Mouse (Mus musculus) urinary bladder, adult 18-20 months (tissue): ENCODE results near the gene Brinp1.
"Not testable (repeated sequence)": the region's sequence is repeated elsewhere in the genome, so short reads cannot be mapped to it uniquely, and the experiment has no call there.

Source experiments
- DNase-seq, 2 experiments: peaks; one replicate each; pipeline ENCODE4 v3.0.0; 2022; ENCODE audit warnings: low spot score in 2 of 2, mixed read lengths in 2 of 2

Brinp1 gene

DNA sequence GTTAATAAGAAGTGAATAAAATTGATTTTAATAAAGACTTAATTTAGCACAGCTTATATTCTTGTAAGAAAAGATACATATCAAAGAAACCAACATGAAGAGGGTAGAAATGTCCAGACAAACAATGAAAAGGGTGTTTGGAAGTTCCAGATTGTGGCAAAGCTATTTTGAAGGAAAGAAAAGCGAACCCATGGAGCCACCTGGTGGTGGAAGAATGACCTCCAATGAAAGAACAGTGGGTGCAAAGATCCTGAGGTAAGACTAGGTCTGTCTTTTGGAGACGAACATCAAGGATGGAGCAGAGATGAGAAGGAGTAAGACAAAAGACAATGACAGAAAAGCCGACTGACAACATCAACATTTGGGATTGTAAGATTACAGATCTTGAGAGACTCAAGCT, 108.2 kb downstream of the Brinp1 start:
- DNase-seq: peak in 1 of 2 experiments; percentile 12

DNA sequence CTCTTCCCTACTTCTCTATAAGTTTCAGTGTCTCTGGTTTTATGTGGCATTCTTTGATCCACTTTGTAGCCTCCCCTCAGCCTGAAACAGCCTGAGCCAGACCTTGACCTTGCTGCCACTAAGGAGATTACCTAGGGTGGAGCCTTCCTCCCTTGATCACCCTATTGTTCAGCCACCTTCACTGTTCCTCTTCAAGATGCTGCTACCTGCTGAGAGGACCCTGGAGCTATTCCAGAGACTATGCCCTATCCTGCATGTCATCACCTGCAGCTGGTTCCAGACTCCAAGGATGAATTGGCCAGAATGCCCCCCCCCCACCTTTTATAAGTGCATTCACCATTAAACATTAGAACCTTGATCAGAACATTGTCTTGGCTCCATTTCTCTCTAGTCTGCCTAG, 140.2 kb downstream of the Brinp1 start:
- not testable (repeated sequence) for DNase-seq

DNA sequence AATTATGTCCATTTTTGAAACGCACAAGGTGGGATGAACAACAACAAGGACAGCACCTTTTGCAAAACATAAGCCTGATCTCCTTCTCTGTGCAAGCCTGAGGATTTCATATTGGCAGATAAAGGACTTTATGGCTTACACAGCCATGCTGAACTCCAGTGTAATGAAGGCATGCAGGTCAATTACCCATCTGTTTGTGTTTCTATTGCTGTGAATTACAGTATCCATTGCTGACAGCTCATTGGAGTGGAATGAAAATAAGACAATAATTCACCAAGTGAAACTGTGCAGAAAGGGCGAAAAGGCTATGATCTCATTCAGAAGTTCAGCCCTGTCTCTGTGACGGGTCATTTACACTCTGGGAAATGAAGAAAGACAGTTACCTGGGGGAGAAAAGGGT, 147.7 kb downstream of the Brinp1 start:
- DNase-seq: no peak

DNA sequence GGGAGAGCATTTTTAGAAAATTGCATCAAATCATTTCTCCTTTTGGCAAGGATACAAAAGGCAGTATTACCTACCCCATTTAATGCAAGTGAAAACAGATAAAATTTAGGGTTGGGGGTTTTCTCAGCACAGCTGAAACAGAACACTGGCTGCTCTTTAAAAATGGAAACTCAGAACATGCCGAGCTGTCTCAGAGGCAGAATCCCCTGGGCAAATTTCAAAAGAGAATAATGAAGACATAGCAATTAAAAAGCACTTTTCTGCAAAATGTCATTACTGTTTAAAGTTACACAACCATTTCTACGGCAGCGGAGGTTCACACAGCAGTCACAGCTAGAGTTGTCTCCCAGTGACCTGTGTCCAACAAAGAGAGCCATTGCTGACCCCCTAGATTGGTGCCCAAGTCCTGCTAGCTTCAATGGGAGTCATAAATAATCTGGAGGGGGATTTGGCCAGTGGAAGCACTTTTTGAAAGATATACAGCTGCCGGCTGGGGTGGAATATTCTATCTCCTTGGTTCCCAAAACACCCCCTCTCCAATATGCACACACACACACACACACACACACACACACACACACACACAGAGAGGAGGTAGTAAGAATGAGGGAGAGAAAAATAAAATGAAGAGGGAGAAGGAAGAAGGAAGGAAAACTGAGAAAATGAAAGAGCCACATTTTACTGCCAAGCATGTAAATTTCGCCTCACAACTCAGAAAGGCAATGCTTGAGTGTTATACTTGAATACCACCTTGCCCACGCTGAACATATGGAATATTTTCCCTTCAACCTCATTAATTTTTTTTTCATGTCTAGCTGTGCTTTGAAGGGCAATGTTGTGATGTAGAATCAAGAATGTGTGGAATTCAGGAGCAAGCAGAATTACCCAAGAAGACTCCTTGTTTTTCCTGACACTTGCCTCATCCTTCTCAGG, 152.0 kb downstream of the Brinp1 start:
- DNase-seq: no peak

DNA sequence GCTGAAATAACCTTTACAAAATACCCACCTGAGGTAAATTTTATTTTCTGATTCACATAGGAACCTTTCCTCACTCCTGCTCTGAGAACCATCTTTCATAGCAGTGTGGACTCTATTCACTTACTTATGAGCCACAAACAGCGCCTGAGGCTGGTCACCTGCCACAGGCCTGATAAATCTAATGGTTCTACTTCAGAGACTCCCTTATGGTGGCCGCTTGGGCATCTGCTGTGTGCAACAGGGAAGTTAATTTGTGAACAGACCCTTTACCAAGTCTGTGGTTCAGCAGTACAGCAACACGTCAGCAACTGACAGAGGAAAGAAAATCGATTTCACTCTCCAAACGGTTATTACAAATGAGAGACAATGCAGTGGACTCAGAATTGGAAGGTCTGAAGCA, 164.2 kb downstream of the Brinp1 start:
- no peak for DNase-seq

DNA sequence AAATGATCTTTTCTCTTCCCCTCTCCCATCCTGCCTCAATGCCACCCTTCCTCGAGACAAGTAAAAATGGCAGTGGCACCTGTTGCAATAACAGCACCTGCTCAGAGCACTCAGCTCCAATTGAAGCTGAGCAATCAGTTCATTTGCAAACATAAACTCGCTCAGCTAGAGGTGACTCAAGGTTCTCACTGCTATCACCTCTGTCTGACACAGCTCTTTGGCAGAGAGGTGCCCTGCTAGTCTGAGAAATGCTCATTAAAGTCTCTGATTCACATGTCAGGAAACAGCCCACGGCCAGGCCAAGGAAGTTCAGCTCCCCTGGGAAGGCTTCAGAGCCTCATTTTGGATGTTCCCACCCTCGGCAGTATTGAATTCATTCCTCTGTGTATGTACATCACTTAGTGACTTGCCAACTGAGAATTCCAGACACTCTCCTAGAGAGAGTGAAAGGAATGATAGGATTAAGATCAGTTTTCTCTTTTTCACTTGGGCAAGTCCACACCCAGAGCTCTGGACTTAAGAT, 165.7 kb downstream of the Brinp1 start:
- no peak for DNase-seq

DNA sequence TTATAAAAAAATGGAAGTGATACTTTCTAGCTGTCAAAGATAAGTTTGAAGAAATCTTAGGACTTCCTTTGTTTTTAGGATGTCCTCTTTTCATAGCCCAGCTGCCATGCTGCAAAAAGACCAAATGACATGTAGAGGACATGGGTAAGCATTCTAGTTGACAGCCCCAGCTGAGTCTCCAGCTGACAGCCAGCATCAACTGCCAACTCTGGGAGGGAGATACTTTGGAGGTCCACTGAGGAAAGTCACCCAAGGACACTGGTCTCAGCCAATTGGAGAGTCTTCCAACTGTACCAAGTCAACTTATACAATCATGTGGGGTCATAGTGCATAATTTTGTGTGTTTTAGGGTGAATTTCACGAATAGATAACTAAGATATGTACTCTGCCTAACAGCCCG, 166.6 kb downstream of the Brinp1 start:
- DNase-seq: no peak

DNA sequence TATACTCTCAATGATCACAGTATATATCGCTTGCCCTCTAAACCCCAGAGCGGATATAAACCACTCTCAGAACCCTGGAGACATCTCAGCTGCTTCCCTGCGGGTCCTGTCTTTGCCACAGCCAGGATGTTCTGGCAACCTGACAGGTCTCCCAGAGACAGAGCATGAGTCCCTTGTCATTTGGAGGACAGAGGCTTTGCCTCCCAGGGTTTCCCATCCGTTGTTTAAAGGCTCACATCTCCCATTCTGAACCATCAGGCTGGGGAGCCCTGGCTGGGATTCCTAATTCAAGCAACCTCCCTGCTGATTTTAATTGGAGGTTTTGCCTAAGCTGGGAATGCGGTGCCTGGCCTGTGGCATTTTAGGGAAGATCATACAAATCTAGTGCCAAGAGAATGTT, 185.9 kb downstream of the Brinp1 start:
- DNase-seq: no peak

DNA sequence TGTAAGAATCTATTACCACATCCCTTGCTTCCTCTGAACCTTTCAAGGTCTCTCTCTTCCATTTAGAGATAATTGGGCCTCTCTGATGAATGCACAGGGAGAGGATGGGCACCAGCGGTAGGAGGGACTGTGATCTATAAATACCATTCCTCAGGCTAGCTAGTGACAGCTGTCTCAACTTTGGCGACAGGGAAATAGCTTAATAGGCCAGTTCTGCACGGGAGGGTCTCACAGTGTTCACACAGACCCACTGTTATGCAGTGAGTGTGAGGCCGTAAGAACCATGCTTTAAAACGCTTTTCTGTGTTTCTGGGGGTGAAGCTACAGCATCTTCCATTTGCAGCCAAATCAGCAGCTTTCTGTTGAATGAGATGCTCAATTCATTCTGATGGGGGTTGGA, 186.8 kb downstream of the Brinp1 start:
- DNase-seq: no peak

DNA sequence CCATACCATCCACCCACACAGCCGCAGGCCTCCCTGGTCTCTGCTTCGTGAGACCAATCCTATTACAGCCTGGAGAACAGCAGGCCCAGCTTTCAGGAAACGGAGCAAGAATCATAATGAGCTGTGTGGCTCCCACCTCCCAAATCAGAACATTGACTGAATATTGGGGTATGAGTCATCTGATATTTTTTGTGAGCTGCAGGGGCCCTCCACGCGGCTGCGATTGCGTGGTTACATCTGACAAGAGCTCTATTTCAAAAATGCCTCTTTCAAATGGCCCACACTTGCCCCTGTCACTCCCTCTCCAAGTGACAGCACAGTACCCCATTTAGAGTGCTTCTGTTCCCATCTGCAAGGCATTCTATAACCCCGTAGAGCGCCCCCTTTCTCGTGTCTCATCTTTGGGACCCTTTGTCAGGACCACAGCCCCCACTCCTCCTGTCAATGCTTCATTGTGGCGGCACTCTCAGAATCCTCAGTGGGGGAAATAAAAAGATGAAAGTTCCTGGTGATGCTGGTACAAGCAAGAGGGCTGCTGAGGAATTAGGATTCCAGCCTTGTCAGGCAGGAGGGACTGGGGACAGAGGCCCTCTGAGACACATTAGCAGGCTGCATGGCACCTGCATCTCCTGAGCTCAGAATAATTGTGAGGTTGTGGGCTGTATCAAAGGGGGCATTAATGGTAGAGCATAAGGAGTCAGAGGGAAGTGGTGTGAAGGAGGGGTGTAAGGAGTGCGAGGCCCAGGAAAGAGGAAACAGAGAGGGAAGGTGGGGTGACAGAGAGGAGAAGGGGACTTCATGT, 188.2 kb downstream of the Brinp1 start:
- no peak for DNase-seq

DNA sequence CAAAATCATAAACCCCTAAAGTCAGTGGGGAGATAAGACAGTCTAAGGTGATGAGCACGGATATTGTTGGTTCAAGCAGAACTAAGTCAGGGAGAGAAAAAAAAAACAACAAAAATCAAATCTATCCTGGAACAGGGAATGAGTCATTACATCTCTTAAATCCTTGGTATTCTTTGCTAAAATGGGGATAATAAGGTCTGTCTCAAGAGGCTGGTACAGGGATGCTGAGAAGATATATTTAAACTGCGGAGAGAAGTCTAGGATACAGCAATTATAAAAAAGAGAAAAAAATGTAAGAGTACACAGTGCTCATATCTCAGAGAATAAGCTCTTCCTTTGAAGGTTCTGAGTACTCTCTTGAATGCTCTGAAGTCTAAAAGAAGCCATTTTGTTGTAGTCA, 189.3 kb downstream of the Brinp1 start:
- DNase-seq: no peak

DNA sequence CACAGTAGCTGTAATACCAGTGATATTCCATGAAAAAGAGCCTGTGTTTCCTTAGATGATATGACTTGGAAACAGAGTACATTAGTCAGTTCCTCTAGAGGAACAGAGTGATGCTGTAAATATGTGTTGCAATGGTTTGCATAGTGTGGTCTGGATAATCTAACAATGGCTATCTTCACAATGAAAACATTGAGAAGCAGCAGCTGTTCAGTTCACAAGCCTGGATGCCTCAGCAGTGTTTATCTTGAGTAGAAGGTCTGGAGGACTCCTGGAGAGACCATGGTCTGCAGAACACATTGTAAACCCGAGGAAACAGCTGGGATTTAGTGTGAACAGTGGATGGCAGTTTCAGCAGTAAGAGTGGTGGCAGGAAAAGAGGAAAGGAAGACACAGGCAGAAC, 233.2 kb downstream of the Brinp1 start:
- DNase-seq: no peak
